Mouse (Mus musculus): ENCODE results near the gene Zbed5. TPM values are rescaled to one million over a fixed set of nuclear protein-coding genes. Genes with fewer than 3 reads are reported as not detected.

Zbed5 gene
- polyA plus RNA-seq (2015; fragmentation: Nextera tagmentation; extraction: Ambion mirVana), result 9.8 and 10.4 TPM in 2 replicates

- H3K9me3 ChIP-seq, result 0 out of 2 replicates have a peak, but pooled peaks cover 3% of the 10 kb centered on the region
- no peak within 1 kb of the TSS; the same call in 1 of the 2 replicates for H3K27ac ChIP-seq
- H3K9ac ChIP-seq, result peak within 1 kb of the TSS; percentile 69
- H3K4me1 ChIP-seq, result peaks cover 10% of the 10 kb centered on the region; the same call in 1 of the 2 replicates
- under 1% methylated on average over 44 of the region's 44 CpGs for WGBS
- peak within 1 kb of the TSS; percentile 73 for H3K4me3 ChIP-seq
- H3K27me3 ChIP-seq, result no peaks in the 10 kb centered on the region
- H3K36me3 ChIP-seq, result peaks cover under 1% of the 10 kb centered on the region
- peak; percentile 99 for ATAC-seq (ENCODE audit: low FRiP score, low read depth)
- peak within 1 kb of the TSS; percentile 85 for H3K4me2 ChIP-seq (replicated peaks)
Observed at GRCm38 (mm10) chr5:129895198-129896088, at the start of gene Zbed5. Gene Zbed5 (plus strand): TSS chr5:129895723.

- Histone ChIP-seq H3K27ac (peak within 1 kb of the TSS; percentile 67), H3K4me3 (peak within 1 kb of the TSS; percentile 73), H3K4me1 (peaks cover 12% of the 10 kb centered on the region), H3K9me3 (0 out of 2 replicates have a peak, but pooled peaks cover 6% of the 10 kb centered on the region), H3K36me3 (peaks cover 38% of the 10 kb centered on the region), H3K27me3 (no peaks in the 10 kb centered on the region), H3K9ac (peak within 1 kb of the TSS; percentile 77), H3K4me2 (replicated peaks) (peak within 1 kb of the TSS; percentile 73)
- WGBS, result 12% methylated on average over 22 of the region's 22 CpGs
- peak; percentile 98 for ATAC-seq (ENCODE audit: low FRiP score, low read depth)
Observed at GRCm38 (mm10) chr5:129846752-129847557, 48.6 kb upstream of the Zbed5 start, which contains the start of gene Sumf2. Gene Sumf2 (plus strand): TSS chr5:129846986.

DNA sequence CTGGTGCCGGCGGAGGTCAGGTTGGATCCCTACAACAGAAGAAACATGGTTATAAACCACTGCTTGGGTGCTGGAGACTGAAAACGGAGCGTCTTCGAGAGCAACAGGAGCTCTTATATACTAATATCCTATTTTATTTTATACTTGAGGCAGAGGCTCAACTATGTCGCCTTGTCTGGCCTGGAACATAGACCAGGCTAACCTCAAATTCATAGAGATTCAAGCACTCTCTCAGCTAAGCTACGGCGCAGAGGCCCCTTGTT, 48.0 kb upstream of the Zbed5 start:
- H3K4me3 ChIP-seq, result peak overlapping the region; percentile 73
- peaks cover 38% of the 10 kb centered on the region for H3K36me3 ChIP-seq
- WGBS, result 55% methylated on average over 8 of the region's 8 CpGs
- peak overlapping the region; percentile 77 for H3K9ac ChIP-seq
- peaks cover 12% of the 10 kb centered on the region for H3K4me1 ChIP-seq
- H3K27ac ChIP-seq, result no peak overlapping the region; the same call in 1 of the 2 replicates
- ATAC-seq (ENCODE audit: low FRiP score, low read depth), result no peak
- peak overlapping the region; percentile 73 for H3K4me2 ChIP-seq (replicated peaks)
- H3K27me3 ChIP-seq, result no peaks in the 10 kb centered on the region
- H3K9me3 ChIP-seq, result 0 out of 2 replicates have a peak, but pooled peaks cover 6% of the 10 kb centered on the region

- WGBS, result 43% methylated on average over 5 of the region's 5 CpGs
- Histone ChIP-seq H3K27me3 (no peaks in the 10 kb centered on the region), H3K4me2 (replicated peaks) (no peak overlapping the region), H3K9me3 (no peaks in the 10 kb centered on the region), H3K4me1 (no peaks in the 10 kb centered on the region), H3K27ac (no peak overlapping the region), H3K36me3 (peaks cover 75% of the 10 kb centered on the region), H3K9ac (no peak overlapping the region), H3K4me3 (no peak overlapping the region)
- ATAC-seq (ENCODE audit: low FRiP score, low read depth), result no peak
Observed at GRCm38 (mm10) chr5:129855163-129855562, 40.4 kb upstream of the Zbed5 start.

DNA sequence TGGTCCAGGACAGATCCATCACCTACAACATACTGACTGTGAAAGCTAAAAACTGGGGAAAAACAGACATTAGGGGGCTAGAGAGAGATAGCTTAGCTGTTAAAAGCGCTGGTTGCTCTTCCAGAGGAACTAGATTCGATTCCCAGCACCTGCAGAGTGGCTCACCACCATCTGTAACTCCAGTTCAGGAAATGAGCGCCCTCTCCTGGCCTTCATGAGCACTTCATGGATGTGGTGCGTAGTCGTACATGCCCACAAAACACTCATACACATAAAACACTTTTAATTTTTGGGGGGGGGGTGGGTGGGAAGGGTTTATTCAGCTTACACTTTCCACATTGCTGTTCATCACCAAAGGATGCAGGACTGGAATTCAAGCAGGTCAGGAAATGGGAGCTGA, 39.1 kb upstream of the Zbed5 start:
- Histone ChIP-seq H3K27ac (no peak overlapping the region), H3K9me3 (no peaks in the 10 kb centered on the region), H3K27me3 (no peaks in the 10 kb centered on the region), H3K4me1 (no peaks in the 10 kb centered on the region), H3K4me3 (no peak overlapping the region), H3K4me2 (replicated peaks) (no peak overlapping the region), H3K36me3 (peaks cover 81% of the 10 kb centered on the region), H3K9ac (no peak overlapping the region)
- WGBS, result 73% methylated on average over 5 of the region's 5 CpGs
- ATAC-seq (ENCODE audit: low FRiP score, low read depth), result no peak

DNA sequence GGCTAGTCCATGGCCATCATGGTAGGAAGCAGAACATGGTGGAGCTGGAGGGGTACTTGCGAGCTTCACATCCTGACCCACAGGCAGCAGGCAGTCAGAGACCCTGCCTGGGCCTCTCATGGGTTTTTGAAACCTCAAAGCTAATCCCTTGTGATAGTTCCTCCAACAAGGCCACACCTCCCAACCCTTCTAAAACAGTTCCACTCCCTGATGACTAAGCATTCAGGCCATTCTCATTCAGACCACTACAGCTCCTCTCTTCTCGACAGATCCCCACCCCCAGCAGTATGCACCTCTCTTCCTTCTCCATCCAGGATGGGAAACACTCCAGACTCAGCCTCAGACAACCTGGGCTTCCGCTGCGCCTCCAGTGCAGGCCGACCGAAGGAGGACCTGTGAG, 33.2 kb upstream of the Zbed5 start:
- H3K27me3 ChIP-seq, result no peaks in the 10 kb centered on the region
- 0 out of 2 replicates have a peak, but pooled peaks cover 5% of the 10 kb centered on the region for H3K4me1 ChIP-seq
- WGBS, result 92% methylated on average over 6 of the region's 6 CpGs
- H3K9me3 ChIP-seq, result no peaks in the 10 kb centered on the region; the same call in 1 of the 2 replicates
- peaks cover 55% of the 10 kb centered on the region for H3K36me3 ChIP-seq
- ATAC-seq (ENCODE audit: low FRiP score, low read depth), result no peak
- H3K9ac ChIP-seq, result no peak overlapping the region
- no peak overlapping the region for H3K4me3 ChIP-seq
- H3K4me2 ChIP-seq (replicated peaks), result no peak overlapping the region
- no peak overlapping the region for H3K27ac ChIP-seq

GRCm38 (mm10) chr5:129864467-129864866, 31.1 kb upstream of the Zbed5 start:
- Histone ChIP-seq H3K4me1 (0 out of 2 replicates have a peak, but pooled peaks cover 5% of the 10 kb centered on the region), H3K36me3 (peaks cover 35% of the 10 kb centered on the region), H3K9ac (peak overlapping the region; percentile 48), H3K4me3 (no peak overlapping the region), H3K9me3 (no peaks in the 10 kb centered on the region; the same call in 1 of the 2 replicates), H3K27ac (no peak overlapping the region), H3K4me2 (replicated peaks) (peak overlapping the region; percentile 37), H3K27me3 (no peaks in the 10 kb centered on the region)
- 9% methylated on average over 18 of the region's 18 CpGs for WGBS
- no peak for ATAC-seq (ENCODE audit: low FRiP score, low read depth)

GRCm38 (mm10) chr5:129865841-129866240, 29.7 kb upstream of the Zbed5 start:
- H3K27me3 ChIP-seq, result no peaks in the 10 kb centered on the region
- peaks cover 22% of the 10 kb centered on the region for H3K36me3 ChIP-seq
- no peak overlapping the region for H3K9ac ChIP-seq
- H3K4me3 ChIP-seq, result no peak overlapping the region
- no peak overlapping the region for H3K27ac ChIP-seq
- no peak for ATAC-seq (ENCODE audit: low FRiP score, low read depth)
- H3K4me1 ChIP-seq, result 0 out of 2 replicates have a peak, but pooled peaks cover 5% of the 10 kb centered on the region
- 80% methylated on average over 12 of the region's 12 CpGs for WGBS
- no peak overlapping the region for H3K4me2 ChIP-seq (replicated peaks)
- no peaks in the 10 kb centered on the region; the same call in 1 of the 2 replicates for H3K9me3 ChIP-seq

GRCm38 (mm10) chr5:129869238-129869995, 26.1 kb upstream of the Zbed5 start:
- H3K4me1 ChIP-seq, result 0 out of 2 replicates have a peak, but pooled peaks cover 2% of the 10 kb centered on the region
- H3K36me3 ChIP-seq, result no peaks in the 10 kb centered on the region
- no peak overlapping the region for H3K27ac ChIP-seq
- WGBS, result 89% methylated on average over 19 of the region's 19 CpGs
- no peak overlapping the region for H3K4me3 ChIP-seq
- no peaks in the 10 kb centered on the region for H3K27me3 ChIP-seq
- no peaks in the 10 kb centered on the region for H3K9me3 ChIP-seq
- no peak for ATAC-seq (ENCODE audit: low FRiP score, low read depth)
- H3K4me2 ChIP-seq (replicated peaks), result no peak overlapping the region
- H3K9ac ChIP-seq, result no peak overlapping the region

DNA sequence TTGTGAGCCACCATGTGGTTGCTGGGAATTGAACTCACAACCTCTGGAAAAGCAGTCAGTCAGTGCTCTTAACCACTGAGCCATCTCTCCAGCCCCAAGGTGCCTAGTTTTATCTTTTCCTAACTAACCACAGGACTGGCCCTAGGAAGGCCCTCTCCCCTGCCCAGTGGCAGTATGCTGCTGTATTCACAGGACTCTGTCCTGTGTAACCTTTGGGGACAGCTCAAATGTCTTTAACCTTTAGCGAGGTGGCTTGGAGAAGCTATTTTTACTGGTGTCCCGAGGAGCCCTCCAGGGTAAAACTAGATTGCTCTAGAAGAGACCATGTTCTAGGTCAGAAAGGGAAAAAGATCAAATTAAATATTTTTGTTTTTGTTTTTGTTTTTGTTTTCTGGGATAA, 24.3 kb upstream of the Zbed5 start:
- Histone ChIP-seq H3K4me2 (replicated peaks) (no peak overlapping the region), H3K27ac (no peak overlapping the region), H3K4me3 (no peak overlapping the region), H3K9ac (no peak overlapping the region), H3K36me3 (no peaks in the 10 kb centered on the region), H3K9me3 (no peaks in the 10 kb centered on the region), H3K4me1 (no peaks in the 10 kb centered on the region), H3K27me3 (no peaks in the 10 kb centered on the region)
- no peak for ATAC-seq (ENCODE audit: low FRiP score, low read depth)
- 79% methylated on average over 2 of the region's 2 CpGs for WGBS

DNA sequence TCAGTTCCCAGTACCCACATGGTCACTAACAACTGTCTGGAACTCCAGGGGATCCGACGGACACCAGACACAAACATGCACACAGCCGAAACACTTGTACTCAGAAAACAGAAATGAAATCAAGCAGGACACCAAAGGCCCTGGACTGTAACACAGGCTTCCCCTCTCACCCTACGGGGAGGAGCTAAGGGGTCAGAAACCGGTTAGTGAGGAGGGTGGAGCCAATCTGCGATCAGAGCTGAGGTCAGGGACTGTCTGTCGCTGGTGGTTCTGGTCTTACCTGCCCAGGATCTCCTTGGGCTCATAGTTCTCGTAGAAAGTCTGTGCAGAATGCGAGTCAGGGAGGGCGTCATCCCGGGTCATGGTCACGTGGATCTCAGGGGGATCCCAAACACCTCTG, 21.6 kb upstream of the Zbed5 start:
- no peaks in the 10 kb centered on the region for H3K4me1 ChIP-seq
- no peak overlapping the region for H3K9ac ChIP-seq
- no peaks in the 10 kb centered on the region for H3K9me3 ChIP-seq
- no peaks in the 10 kb centered on the region for H3K36me3 ChIP-seq
- no peak for ATAC-seq (ENCODE audit: low FRiP score, low read depth)
- H3K4me3 ChIP-seq, result no peak overlapping the region
- H3K27ac ChIP-seq, result no peak overlapping the region
- H3K4me2 ChIP-seq (replicated peaks), result no peak overlapping the region
- WGBS, result 83% methylated on average over 12 of the region's 12 CpGs
- no peaks in the 10 kb centered on the region for H3K27me3 ChIP-seq
